Mouse (Mus musculus) forebrain, embryonic 12.5 days (tissue): ENCODE results near the gene Tmc1. TPM values are rescaled to one million over a fixed set of nuclear protein-coding genes. Genes with fewer than 3 reads are reported as not detected.

Experiments
- ATAC-seq: fragments of 200-750 bp; cut with Nextera tagmentation; 2 replicates; pipeline ENCODE4 v1.8.0; 2017; ENCODE audit warnings: moderate TSS enrichment; ENCODE audit not compliant: low FRiP score
- H3K27ac ChIP-seq: fragments of 300-500 bp; sonication (generic); 2 replicates; pipeline ENCODE4 v1.5.1; 2016; ENCODE audit warnings: mild to moderate bottlenecking
- H3K27me3 ChIP-seq: fragments of 300-500 bp; sonication (generic); 2 replicates; pipeline ENCODE4 v1.6.1; 2016; ENCODE audit warnings: mild to moderate bottlenecking
- H3K36me3 ChIP-seq: fragments of 300-500 bp; sonication (generic); replicated peaks from 2 replicates; pipeline ENCODE4 v1.6.1; 2016; ENCODE audit warnings: mild to moderate bottlenecking
- H3K4me1 ChIP-seq: fragments of 300-500 bp; sonication (generic); 2 replicates; pipeline ENCODE4 v1.6.1; 2016
- H3K4me2 ChIP-seq: fragments of 300-500 bp; sonication (generic); 2 replicates; pipeline ENCODE4 v1.6.1; 2016; ENCODE audit warnings: mild to moderate bottlenecking, moderate library complexity
- H3K4me3 ChIP-seq: fragments of 300-500 bp; sonication (generic); replicated peaks from 2 replicates; pipeline ENCODE4 v1.5.1; 2016; ENCODE audit warnings: mild to moderate bottlenecking
- H3K9ac ChIP-seq: fragments of 300-500 bp; sonication (generic); 2 replicates; pipeline ENCODE4 v1.6.1; 2016; ENCODE audit warnings: mild to moderate bottlenecking
- H3K9me3 ChIP-seq: fragments of 300-500 bp; sonication (generic); 2 replicates; pipeline ENCODE4 v1.6.1; 2016
- WGBS: fragments of 180-500 bp; shearing (Covaris S2); methylation state at CpG from one replicate; pipeline ENCODE4 v1.1.7; 2016; 5-methylcytosine and 5-hydroxymethylcytosine counted together
- polyA plus RNA-seq: library from polyadenylated mRNA; unstranded; fragments of >200 nt; fragmentation: Nextera tagmentation; extraction: Ambion mirVana; gene quantifications from 2 replicates; pipeline ENCODE4 v1.2.1, GENCODE M21; 2016

Tmc1 gene
- polyA plus RNA-seq, 1 experiment from 2014 or later, result 0.09 TPM

- H3K9ac ChIP-seq, result no peak overlapping the region
- H3K9me3 ChIP-seq, result no peaks in the 10 kb centered on the region
- H3K4me3 ChIP-seq, result no peak overlapping the region
- no peak for ATAC-seq
- no peaks in the 10 kb centered on the region for H3K4me1 ChIP-seq
- no peak overlapping the region for H3K27ac ChIP-seq
- no peaks in the 10 kb centered on the region for H3K36me3 ChIP-seq
- H3K27me3 ChIP-seq, result no peaks in the 10 kb centered on the region
- H3K4me2 ChIP-seq, result no peak overlapping the region
- WGBS, result 90% methylated on average over 2 of the region's 2 CpGs
Measured at GRCm38 (mm10) chr19:20792811-20793210, 161.2 kb downstream of the Tmc1 start.

- Histone ChIP-seq H3K4me1 (no peaks in the 10 kb centered on the region), H3K27me3 (no peaks in the 10 kb centered on the region), H3K9me3 (no peaks in the 10 kb centered on the region), H3K4me3 (no peak overlapping the region), H3K27ac (no peak overlapping the region), H3K36me3 (no peaks in the 10 kb centered on the region), H3K9ac (no peak overlapping the region), H3K4me2 (no peak overlapping the region)
- no peak for ATAC-seq
- 83% methylated on average over 6 of the region's 6 CpGs for WGBS
Measured at GRCm38 (mm10) chr19:20787289-20787688, 166.7 kb downstream of the Tmc1 start.

GRCm38 (mm10) chr19:20775681-20776080 is 178.3 kb downstream of the Tmc1 start:
- no peak for ATAC-seq
- Histone ChIP-seq H3K9me3 (no peaks in the 10 kb centered on the region), H3K36me3 (no peaks in the 10 kb centered on the region), H3K9ac (no peak overlapping the region), H3K4me2 (no peak overlapping the region), H3K27me3 (no peaks in the 10 kb centered on the region), H3K4me1 (no peaks in the 10 kb centered on the region), H3K27ac (no peak overlapping the region), H3K4me3 (no peak overlapping the region)
- WGBS, result 78% methylated on average over 2 of the region's 2 CpGs

GRCm38 (mm10) chr19:20773941-20774340 is 180.1 kb downstream of the Tmc1 start:
- H3K36me3 ChIP-seq, result no peaks in the 10 kb centered on the region
- no peak overlapping the region for H3K4me2 ChIP-seq
- no peaks in the 10 kb centered on the region for H3K27me3 ChIP-seq
- H3K9me3 ChIP-seq, result no peaks in the 10 kb centered on the region
- H3K27ac ChIP-seq, result no peak overlapping the region
- no peak overlapping the region for H3K9ac ChIP-seq
- H3K4me3 ChIP-seq, result no peak overlapping the region
- no peaks in the 10 kb centered on the region for H3K4me1 ChIP-seq
- no peak for ATAC-seq
- WGBS, result 91% methylated on average over 7 of the region's 7 CpGs

GRCm38 (mm10) chr19:20764214-20764613 is 189.8 kb downstream of the Tmc1 start:
- Histone ChIP-seq H3K4me1 (no peaks in the 10 kb centered on the region), H3K9me3 (no peaks in the 10 kb centered on the region), H3K27me3 (no peaks in the 10 kb centered on the region), H3K4me2 (no peak overlapping the region), H3K4me3 (no peak overlapping the region), H3K27ac (no peak overlapping the region), H3K36me3 (no peaks in the 10 kb centered on the region), H3K9ac (no peak overlapping the region)
- peak; percentile 74; the same call in 1 of the 2 replicates for ATAC-seq
- WGBS, result 17% methylated on average over 1 of the region's 1 CpGs

GRCm38 (mm10) chr19:20761675-20762426 is 192.2 kb downstream of the Tmc1 start:
- no peaks in the 10 kb centered on the region for H3K4me1 ChIP-seq
- no peak overlapping the region for H3K4me2 ChIP-seq
- 75% methylated on average over 4 of the region's 4 CpGs for WGBS
- ATAC-seq, result no peak
- H3K9ac ChIP-seq, result no peak overlapping the region
- H3K9me3 ChIP-seq, result no peaks in the 10 kb centered on the region
- no peak overlapping the region for H3K27ac ChIP-seq
- H3K27me3 ChIP-seq, result no peaks in the 10 kb centered on the region
- no peaks in the 10 kb centered on the region for H3K36me3 ChIP-seq
- no peak overlapping the region for H3K4me3 ChIP-seq

- 85% methylated on average over 3 of the region's 3 CpGs for WGBS
- H3K27ac ChIP-seq, result no peak overlapping the region
- H3K36me3 ChIP-seq, result no peaks in the 10 kb centered on the region
- H3K4me2 ChIP-seq, result no peak overlapping the region
- H3K9ac ChIP-seq, result no peak overlapping the region
- ATAC-seq, result no peak
- H3K27me3 ChIP-seq, result no peaks in the 10 kb centered on the region
- no peak overlapping the region for H3K4me3 ChIP-seq
- H3K4me1 ChIP-seq, result no peaks in the 10 kb centered on the region
- no peaks in the 10 kb centered on the region for H3K9me3 ChIP-seq
Measured at GRCm38 (mm10) chr19:20761119-20761518, 192.9 kb downstream of the Tmc1 start.

GRCm38 (mm10) chr19:20744630-20745029 is 209.4 kb downstream of the Tmc1 start:
- WGBS, result 86% methylated on average over 1 of the region's 1 CpGs
- no peak for ATAC-seq
- no peak overlapping the region for H3K9ac ChIP-seq
- H3K36me3 ChIP-seq, result no peaks in the 10 kb centered on the region
- H3K27ac ChIP-seq, result no peak overlapping the region
- H3K4me1 ChIP-seq, result no peaks in the 10 kb centered on the region
- no peaks in the 10 kb centered on the region for H3K27me3 ChIP-seq
- H3K9me3 ChIP-seq, result no peaks in the 10 kb centered on the region
- H3K4me3 ChIP-seq, result no peak overlapping the region
- H3K4me2 ChIP-seq, result no peak overlapping the region

Other genes starting within 250 kb of the Tmc1 start
- 0.11 and 0.28 TPM in 2 replicates for gene Aldh1a7, start 226.6 kb downstream of the Tmc1 start, polyA plus RNA-seq